Mouse (Mus musculus) neural tube, embryonic 15.5 days (tissue): ENCODE measurements around the gene Rab27a. TPM values are rescaled to one million over a fixed set of nuclear protein-coding genes. Genes with fewer than 3 reads are reported as not detected.
"Not testable (repeated sequence)": the region's sequence is repeated elsewhere in the genome, so short reads cannot be mapped to it uniquely, and the experiment has no call there.

ENCODE experiments used
- ATAC-seq: fragments of 200-750 bp; cut with Nextera tagmentation; 2 replicates; pipeline ENCODE4 v1.8.0; 2017; ENCODE audit warnings: mild to moderate bottlenecking, moderate TSS enrichment, moderate library complexity; ENCODE audit not compliant: low FRiP score
- H3K27ac ChIP-seq: fragments of 300-500 bp; sonication (generic); replicated peaks from 2 replicates; pipeline ENCODE4 v1.5.1; 2015; ENCODE audit warnings: mild to moderate bottlenecking, inconsistent platforms
- H3K27me3 ChIP-seq: fragments of 300-500 bp; sonication (generic); replicated peaks from 2 replicates; pipeline ENCODE4 v1.6.1; 2015; ENCODE audit warnings: inconsistent platforms
- H3K36me3 ChIP-seq: fragments of 300-500 bp; sonication (generic); 2 replicates; pipeline ENCODE4 v1.6.1; 2015; ENCODE audit warnings: inconsistent platforms
- H3K4me1 ChIP-seq: fragments of 300-500 bp; sonication (generic); 2 replicates; pipeline ENCODE4 v1.6.1; 2015; ENCODE audit warnings: inconsistent platforms
- H3K4me2 ChIP-seq: fragments of 300-500 bp; sonication (generic); 2 replicates; pipeline ENCODE4 v1.6.1; 2015; ENCODE audit warnings: inconsistent platforms, mild to moderate bottlenecking, moderate library complexity
- H3K4me3 ChIP-seq: fragments of 300-500 bp; sonication (generic); replicated peaks from 2 replicates; pipeline ENCODE4 v1.5.1; 2015; ENCODE audit warnings: mild to moderate bottlenecking, inconsistent platforms
- H3K9ac ChIP-seq: fragments of 300-500 bp; sonication (generic); replicated peaks from 2 replicates; pipeline ENCODE4 v1.6.1; 2015; ENCODE audit warnings: mild to moderate bottlenecking, inconsistent platforms
- H3K9me3 ChIP-seq: fragments of 300-500 bp; sonication (generic); replicated peaks from 2 replicates; pipeline ENCODE4 v1.6.1; 2016; ENCODE audit warnings: inconsistent platforms
- WGBS: fragments of 180-500 bp; shearing (Covaris S2); methylation state at CpG from one replicate; pipeline ENCODE4 v1.1.7; 2015; ENCODE audit warnings: mixed read lengths; 5-methylcytosine and 5-hydroxymethylcytosine counted together
- polyA plus RNA-seq: library from polyadenylated mRNA; unstranded; fragments of >200 nt; fragmentation: Nextera tagmentation; extraction: Ambion mirVana; gene quantifications from 2 replicates; pipeline ENCODE4 v1.2.1, GENCODE M21; 2015

Rab27a gene
- polyA plus RNA-seq, 1 experiment from 2014 or later: 3.3 TPM

DNA sequence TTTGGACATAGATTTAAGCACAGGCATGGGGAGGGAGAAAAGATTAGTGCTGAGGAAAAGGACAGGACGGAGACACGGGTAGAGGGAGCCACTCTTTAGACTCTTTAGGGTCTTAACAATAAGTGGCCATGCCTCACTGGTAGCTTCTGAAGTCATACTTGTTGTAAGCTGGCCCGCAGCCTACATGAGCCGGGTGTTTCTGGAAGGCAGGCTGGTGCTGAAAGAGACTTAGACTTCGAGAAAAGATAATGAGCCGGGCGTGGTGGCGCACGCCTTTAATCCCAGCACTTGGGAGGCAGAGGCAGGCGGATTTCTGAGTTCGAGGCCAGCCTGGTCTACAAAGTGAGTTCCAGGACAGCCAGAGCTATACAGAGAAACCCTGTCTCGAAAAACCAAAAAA, 34.7 kb downstream of the Rab27a start:
- not testable (repeated sequence) for H3K4me3 ChIP-seq, H3K9ac ChIP-seq, H3K27ac ChIP-seq, H3K4me1 ChIP-seq, H3K4me2 ChIP-seq, H3K9me3 ChIP-seq, H3K36me3 ChIP-seq, H3K27me3 ChIP-seq, ATAC-seq
- 89% methylated on average over 11 of the region's 12 CpGs for WGBS

GRCm38 (mm10) chr9:73079801-73080325, 35.2 kb downstream of the Rab27a start:
- WGBS: 39% methylated on average over 7 of the region's 7 CpGs
- no peaks in the 10 kb centered on the region for H3K27me3 ChIP-seq
- no peak overlapping the region for H3K9ac ChIP-seq
- H3K9me3 ChIP-seq: no peaks in the 10 kb centered on the region
- no peak overlapping the region for H3K4me3 ChIP-seq
- H3K4me1 ChIP-seq: no peaks in the 10 kb centered on the region
- H3K27ac ChIP-seq: no peak overlapping the region
- no peak for ATAC-seq
- no peaks in the 10 kb centered on the region for H3K36me3 ChIP-seq
- no peak overlapping the region for H3K4me2 ChIP-seq

DNA sequence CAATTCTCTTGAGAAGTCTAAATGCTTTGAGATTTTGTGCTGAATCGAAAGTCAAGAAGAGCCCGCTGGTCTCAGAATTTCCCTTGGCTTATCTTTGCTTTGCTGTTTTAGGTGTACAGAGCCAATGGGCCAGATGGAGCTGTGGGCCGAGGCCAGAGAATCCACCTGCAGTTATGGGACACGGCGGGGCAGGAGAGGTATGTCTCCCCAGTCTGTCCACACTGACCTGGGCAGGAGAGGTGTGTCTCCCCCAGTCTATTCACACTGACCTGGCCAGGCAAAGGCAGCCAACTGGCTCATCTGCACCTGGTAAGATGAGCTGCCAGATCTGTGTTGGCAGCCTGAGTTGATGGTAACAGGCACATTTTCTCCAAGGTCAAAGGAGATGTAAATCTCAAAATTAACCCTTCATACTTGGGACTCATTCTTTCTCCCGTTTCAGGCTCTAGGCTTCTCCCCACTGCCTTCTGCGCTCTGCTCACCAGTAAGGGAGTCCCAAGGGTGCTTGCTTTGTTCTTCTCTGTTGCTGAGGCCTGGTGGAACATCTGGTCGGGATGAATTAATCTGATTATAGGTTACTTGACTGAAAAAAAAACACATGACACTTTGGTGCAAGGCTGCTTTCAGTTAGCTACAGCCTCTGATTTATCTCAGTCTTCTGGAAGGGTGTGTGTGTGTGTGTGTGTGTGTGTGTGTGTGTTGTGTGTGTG, 37.8 kb downstream of the Rab27a start:
- no peak overlapping the region for H3K9ac ChIP-seq
- H3K36me3 ChIP-seq: no peaks in the 10 kb centered on the region
- H3K4me3 ChIP-seq: no peak overlapping the region
- no peak for ATAC-seq
- WGBS: 77% methylated on average over 8 of the region's 8 CpGs
- no peaks in the 10 kb centered on the region for H3K4me1 ChIP-seq
- no peaks in the 10 kb centered on the region for H3K27me3 ChIP-seq
- no peaks in the 10 kb centered on the region for H3K9me3 ChIP-seq
- H3K4me2 ChIP-seq: no peak overlapping the region
- H3K27ac ChIP-seq: no peak overlapping the region

- Histone ChIP-seq H3K27ac (no peak overlapping the region), H3K4me3 (no peak overlapping the region), H3K4me2 (no peak overlapping the region), H3K9me3 (no peaks in the 10 kb centered on the region), H3K9ac (no peak overlapping the region), H3K4me1 (no peaks in the 10 kb centered on the region), H3K36me3 (no peaks in the 10 kb centered on the region), H3K27me3 (no peaks in the 10 kb centered on the region)
- ATAC-seq: no peak
- 78% methylated on average over 6 of the region's 6 CpGs for whole genome bisulfite sequencing
These were observed 39.3 kb downstream of the Rab27a start for GRCm38 (mm10) chr9:73083956-73084355.

GRCm38 (mm10) chr9:73085845-73086244, 41.2 kb downstream of the Rab27a start:
- no peaks in the 10 kb centered on the region for H3K27me3 ChIP-seq
- no peaks in the 10 kb centered on the region for H3K4me1 ChIP-seq
- H3K4me3 ChIP-seq: no peak overlapping the region
- no peaks in the 10 kb centered on the region for H3K36me3 ChIP-seq
- no peak overlapping the region for H3K27ac ChIP-seq
- no peaks in the 10 kb centered on the region for H3K9me3 ChIP-seq
- no peak for ATAC-seq
- no peak overlapping the region for H3K4me2 ChIP-seq
- H3K9ac ChIP-seq: no peak overlapping the region
- 84% methylated on average over 6 of the region's 6 CpGs for WGBS

DNA sequence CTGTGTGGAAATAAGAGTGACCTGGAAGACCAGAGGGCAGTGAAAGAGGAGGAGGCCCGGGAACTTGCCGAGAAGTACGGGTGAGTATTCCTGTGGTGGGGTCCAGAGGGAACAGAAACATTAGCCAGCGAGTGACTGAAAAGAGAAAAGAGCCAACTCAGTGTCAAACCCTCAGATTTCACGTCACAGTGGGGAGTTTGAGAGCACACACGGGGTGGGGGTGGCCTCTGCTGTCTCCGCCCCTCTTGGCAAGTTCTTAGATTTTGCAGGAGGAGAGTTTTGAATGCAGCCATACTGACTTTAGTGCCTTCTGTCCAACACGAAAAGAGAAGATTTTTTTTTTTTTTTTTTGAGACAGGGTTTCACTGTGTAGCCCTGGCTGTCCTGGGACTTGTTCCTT, 42.5 kb downstream of the Rab27a start:
- H3K27ac ChIP-seq: no peak overlapping the region
- WGBS: 72% methylated on average over 8 of the region's 8 CpGs
- H3K36me3 ChIP-seq: no peaks in the 10 kb centered on the region
- H3K4me2 ChIP-seq: no peak overlapping the region
- H3K9me3 ChIP-seq: no peaks in the 10 kb centered on the region
- H3K9ac ChIP-seq: no peak overlapping the region
- H3K4me3 ChIP-seq: no peak overlapping the region
- H3K27me3 ChIP-seq: no peaks in the 10 kb centered on the region
- no peak for ATAC-seq
- no peaks in the 10 kb centered on the region for H3K4me1 ChIP-seq

DNA sequence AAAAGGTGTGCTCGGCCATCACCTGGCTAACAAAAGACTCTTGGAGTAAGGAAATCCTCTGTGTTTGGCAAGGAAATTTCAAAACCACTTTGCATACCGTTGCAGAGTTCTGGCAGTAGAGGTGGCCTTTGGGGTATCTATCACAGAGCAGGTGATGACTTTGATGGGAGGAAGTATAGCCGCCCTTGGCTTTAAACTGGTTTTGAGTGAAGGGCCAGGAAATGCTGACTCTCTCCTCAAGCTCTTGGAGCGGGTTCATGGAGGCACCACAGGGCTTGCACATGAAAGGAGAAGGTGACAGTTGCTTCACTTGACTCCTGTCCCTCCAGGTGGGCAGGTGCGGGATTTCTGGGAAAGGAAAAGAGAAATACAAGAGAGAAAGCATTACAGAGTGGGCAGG, 42.9 kb downstream of the Rab27a start:
- no peak for ATAC-seq
- WGBS: 82% methylated on average over 5 of the region's 5 CpGs
- Histone ChIP-seq H3K4me2 (no peak overlapping the region), H3K9ac (no peak overlapping the region), H3K27me3 (no peaks in the 10 kb centered on the region), H3K27ac (no peak overlapping the region), H3K9me3 (no peaks in the 10 kb centered on the region), H3K4me1 (no peaks in the 10 kb centered on the region), H3K4me3 (no peak overlapping the region), H3K36me3 (no peaks in the 10 kb centered on the region)

DNA sequence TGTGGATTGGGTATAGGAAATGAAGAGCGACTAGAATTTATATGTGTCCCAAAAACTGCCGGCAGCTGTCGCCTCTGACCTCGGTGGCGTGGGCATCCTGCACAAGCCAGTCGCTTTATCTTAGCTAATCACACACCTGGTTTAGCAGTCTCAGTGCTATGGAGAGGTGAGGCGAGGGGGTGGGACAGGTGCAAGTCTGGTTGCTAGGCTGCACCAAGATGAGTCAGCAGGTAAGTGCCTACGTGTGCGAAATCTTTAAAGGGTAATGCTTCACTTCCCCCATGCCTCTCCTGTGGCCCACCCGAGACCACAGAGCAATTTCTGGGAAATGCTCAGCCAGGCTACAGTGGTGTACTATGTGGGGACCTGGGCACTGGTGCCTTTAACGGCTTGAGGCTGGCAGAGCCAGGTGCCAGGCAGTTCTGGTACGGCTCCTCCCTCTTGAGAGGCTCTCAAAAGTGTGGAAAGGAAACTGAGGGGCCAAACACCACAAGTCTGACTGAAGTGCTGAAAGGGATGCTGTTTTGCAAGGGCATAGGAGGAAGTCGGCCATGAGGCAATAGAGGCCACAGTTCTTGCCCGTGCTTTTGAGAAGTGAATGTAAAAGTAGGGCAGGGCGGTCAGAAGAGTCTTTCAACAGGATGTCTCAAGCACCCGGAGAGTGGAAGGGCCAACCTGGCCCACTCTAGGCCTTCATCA, 44.7 kb downstream of the Rab27a start:
- ATAC-seq: no peak
- Histone ChIP-seq H3K9ac (no peak overlapping the region), H3K9me3 (no peaks in the 10 kb centered on the region), H3K4me3 (no peak overlapping the region), H3K36me3 (no peaks in the 10 kb centered on the region), H3K4me2 (no peak overlapping the region), H3K27ac (no peak overlapping the region), H3K4me1 (no peaks in the 10 kb centered on the region), H3K27me3 (peaks cover 5% of the 10 kb centered on the region)
- whole genome bisulfite sequencing: 77% methylated on average over 16 of the region's 16 CpGs

DNA sequence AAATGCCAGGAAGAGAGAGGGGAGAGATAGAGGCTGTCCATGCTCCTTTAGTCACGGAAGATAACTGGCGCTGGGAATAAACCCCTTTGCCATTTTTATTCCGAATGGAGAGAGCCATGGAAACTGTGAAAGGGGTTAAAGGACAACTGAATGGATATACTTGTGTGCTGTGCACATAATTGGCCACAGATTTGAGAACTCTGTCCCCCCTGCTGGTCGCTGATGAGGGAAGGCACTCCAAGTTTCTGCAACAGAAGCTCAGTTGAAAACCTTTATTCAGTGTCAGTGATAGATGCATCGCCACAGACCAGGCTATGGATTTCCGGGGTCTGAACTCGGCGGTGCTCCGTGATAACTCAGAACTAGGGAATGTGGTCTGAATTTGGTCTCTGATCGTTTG, 45.5 kb downstream of the Rab27a start:
- H3K36me3 ChIP-seq: no peaks in the 10 kb centered on the region
- 74% methylated on average over 10 of the region's 10 CpGs for WGBS
- no peak overlapping the region for H3K4me3 ChIP-seq
- H3K9me3 ChIP-seq: no peaks in the 10 kb centered on the region
- no peak for ATAC-seq
- no peak overlapping the region for H3K9ac ChIP-seq
- no peak overlapping the region for H3K4me2 ChIP-seq
- peaks cover 5% of the 10 kb centered on the region for H3K27me3 ChIP-seq
- H3K4me1 ChIP-seq: no peaks in the 10 kb centered on the region
- H3K27ac ChIP-seq: no peak overlapping the region

- H3K36me3 ChIP-seq: no peaks in the 10 kb centered on the region
- H3K4me1 ChIP-seq: no peaks in the 10 kb centered on the region
- H3K4me2 ChIP-seq: no peak overlapping the region
- no peak overlapping the region for H3K27ac ChIP-seq
- no peaks in the 10 kb centered on the region for H3K9me3 ChIP-seq
- H3K27me3 ChIP-seq: peaks cover 8% of the 10 kb centered on the region
- WGBS: 0% methylated on average over 1 of the region's 1 CpGs
- no peak overlapping the region for H3K9ac ChIP-seq
- H3K4me3 ChIP-seq: no peak overlapping the region
- ATAC-seq: no peak
These were observed 47.1 kb downstream of the Rab27a start for GRCm38 (mm10) chr9:73091747-73092146.

DNA sequence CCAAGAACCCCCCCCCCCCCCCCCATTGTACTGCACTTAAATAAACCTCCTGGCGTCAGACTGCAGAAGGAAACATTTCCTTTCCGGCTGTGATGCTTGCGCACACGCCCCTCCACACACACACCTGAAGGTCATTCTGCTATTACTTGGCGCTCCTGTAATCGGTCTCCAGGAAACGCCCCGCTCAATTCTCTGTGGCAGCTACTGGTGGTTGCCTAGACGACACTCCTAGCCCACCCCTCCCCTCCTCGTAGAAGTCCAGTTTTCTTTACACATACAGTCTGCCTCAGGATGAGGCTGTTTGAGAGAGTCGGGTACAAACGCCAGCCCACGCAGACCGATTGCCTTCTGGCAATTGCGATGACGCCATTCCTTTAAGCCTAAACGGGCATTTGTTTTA, 49.9 kb downstream of the Rab27a start:
- WGBS: 32% methylated on average over 17 of the region's 17 CpGs
- Histone ChIP-seq H3K9ac (no peak overlapping the region), H3K9me3 (no peaks in the 10 kb centered on the region), H3K27me3 (peaks cover 8% of the 10 kb centered on the region), H3K27ac (no peak overlapping the region), H3K36me3 (no peaks in the 10 kb centered on the region), H3K4me2 (peak overlapping the region; percentile 31), H3K4me3 (no peak overlapping the region), H3K4me1 (no peaks in the 10 kb centered on the region)
- ATAC-seq: peak; percentile 75

GRCm38 (mm10) chr9:73097898-73098297, 53.2 kb downstream of the Rab27a start:
- Histone ChIP-seq H3K4me3 (no peak overlapping the region), H3K27me3 (peaks cover 21% of the 10 kb centered on the region), H3K36me3 (no peaks in the 10 kb centered on the region), H3K9ac (no peak overlapping the region), H3K27ac (no peak overlapping the region), H3K9me3 (no peaks in the 10 kb centered on the region), H3K4me1 (no peaks in the 10 kb centered on the region), H3K4me2 (no peak overlapping the region)
- ATAC-seq: no peak
- 81% methylated on average over 2 of the region's 2 CpGs for WGBS
